Mouse (Mus musculus) thymus, adult 2 months (tissue): ENCODE measurements around the gene Nrip1.

Source experiments
- CTCF ChIP-seq: fragments of 200-500 bp; IDR thresholded peaks from 2 replicates; pipeline ENCODE4 v1.5.1; 2012; ENCODE audit warnings: mild to moderate bottlenecking, control low read depth, low read length, moderate library complexity, borderline replicate concordance; ENCODE audit not compliant: control insufficient read depth, poor library complexity, insufficient read depth; ENCODE audit errors: extremely low read depth
- POLR2A ChIP-seq: fragments of 200-500 bp; IDR thresholded peaks from 2 replicates; pipeline ENCODE4 v1.6.1; 2012; ENCODE audit warnings: mild to moderate bottlenecking, low read length, control low read depth, moderate library complexity; ENCODE audit not compliant: control insufficient read depth, poor library complexity, insufficient read depth; ENCODE audit errors: extremely low read depth

- no peak for TF ChIP-seq CTCF
- TF ChIP-seq POLR2A, result no peak
Measured at GRCm38 (mm10) chr16:76241266-76241665, 132.4 kb downstream of the Nrip1 start.
